Mouse (Mus musculus): Measurements from ENCODE around the gene Tmem266. TPM values are rescaled to one million over a fixed set of nuclear protein-coding genes. Genes with fewer than 3 reads are reported as not detected.

Tmem266 gene
- polyA plus RNA-seq, 1 experiment: 0.95 TPM

DNA sequence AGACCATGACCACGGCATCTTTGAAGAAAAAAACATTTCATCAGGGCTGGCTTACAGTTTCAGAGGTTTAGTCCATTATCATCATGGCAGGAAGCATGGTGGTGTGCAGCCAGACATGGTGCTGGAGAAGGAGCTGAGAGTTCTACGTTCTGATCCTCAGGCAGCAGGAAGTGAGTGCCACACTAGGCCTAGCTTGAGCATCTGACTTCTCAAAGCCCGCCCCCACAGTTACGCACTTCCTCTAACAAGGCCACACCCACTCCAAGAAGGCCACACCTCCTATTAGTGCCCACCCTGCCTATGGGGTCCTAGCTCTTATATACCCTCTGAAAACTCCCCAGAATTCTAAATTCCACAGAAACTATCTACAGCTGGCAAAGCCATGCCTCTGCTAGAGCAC lies 34.7 kb upstream of the Tmem266 start:
- no peak overlapping the region for H3K4me3 ChIP-seq (ENCODE audit: low read depth, low read length)
- WGBS: 93% methylated on average over 4 of the region's 4 CpGs
- TF ChIP-seq POLR2A (IDR thresholded peaks at IDR 0.05; ENCODE audit: low read depth, low read length): no peak
- TF ChIP-seq CTCF (IDR thresholded peaks at IDR 0.05; ENCODE audit: extremely low read depth, insufficient read length, insufficient replicate concordance, low read depth, low read length): no peak
- no peaks in the 10 kb centered on the region; the same call in 1 of the 2 replicates for H3K36me3 ChIP-seq (ENCODE audit: control insufficient read depth, insufficient read depth, low read length)
- no peak overlapping the region for H3K27ac ChIP-seq (ENCODE audit: insufficient read depth, low read depth, low read length)
- H3K4me1 ChIP-seq (ENCODE audit: control insufficient read depth, insufficient read depth, insufficient read length, low read length): no peaks in the 10 kb centered on the region
- H3K27me3 ChIP-seq (ENCODE audit: control insufficient read depth, insufficient read depth, low read length): no peaks in the 10 kb centered on the region

DNA sequence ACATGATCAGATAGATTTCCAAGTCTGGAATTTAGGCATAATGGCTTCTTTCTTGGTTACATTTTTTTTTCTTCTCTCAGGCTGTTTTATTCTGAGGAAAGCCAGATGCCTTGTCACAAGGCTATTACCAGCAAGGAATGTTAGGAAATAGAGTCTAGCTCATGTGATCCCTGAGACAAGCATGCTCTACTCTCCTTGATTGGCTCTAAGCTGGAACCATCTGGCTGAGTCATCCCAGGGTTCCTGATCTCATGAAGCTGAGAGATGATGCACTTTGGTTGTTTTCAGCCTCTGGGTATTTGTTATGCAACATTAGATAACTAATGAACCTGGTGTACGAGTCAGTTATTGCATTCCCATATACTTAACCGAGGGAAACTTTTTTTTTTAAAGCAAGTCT lies 30.5 kb upstream of the Tmem266 start:
- WGBS: 49% methylated on average over 2 of the region's 2 CpGs
- Histone ChIP-seq H3K4me3 (ENCODE audit: low read depth, low read length) (no peak overlapping the region), H3K4me1 (ENCODE audit: control insufficient read depth, insufficient read depth, insufficient read length, low read length) (no peaks in the 10 kb centered on the region), H3K27me3 (ENCODE audit: control insufficient read depth, insufficient read depth, low read length) (no peaks in the 10 kb centered on the region), H3K36me3 (ENCODE audit: control insufficient read depth, insufficient read depth, low read length) (no peaks in the 10 kb centered on the region), H3K27ac (ENCODE audit: insufficient read depth, low read depth, low read length) (no peak overlapping the region)
- no peak for TF ChIP-seq CTCF (IDR thresholded peaks at IDR 0.05; ENCODE audit: extremely low read depth, insufficient read length, insufficient replicate concordance, low read depth, low read length)
- no peak for TF ChIP-seq POLR2A (IDR thresholded peaks at IDR 0.05; ENCODE audit: low read depth, low read length)

DNA sequence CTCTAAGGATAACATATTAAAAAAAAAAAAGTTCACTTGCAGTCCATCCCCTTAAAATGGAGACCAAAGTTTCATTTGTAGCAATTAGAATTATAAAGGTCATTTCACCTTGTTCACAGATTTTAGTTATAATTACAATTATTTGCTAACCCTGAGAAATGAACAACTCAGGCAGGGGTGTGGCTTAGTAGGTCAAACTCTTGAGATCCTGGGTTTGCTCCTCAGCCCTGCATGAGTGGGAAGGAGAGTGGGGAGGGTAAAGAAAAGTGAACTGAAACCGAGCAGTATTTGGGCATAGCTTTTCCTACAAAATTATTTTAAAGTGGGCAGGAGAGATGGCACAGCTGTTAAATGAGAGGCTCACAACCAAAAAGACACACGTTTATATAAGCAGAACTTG lies 19.6 kb upstream of the Tmem266 start:
- H3K4me3 ChIP-seq (ENCODE audit: low read depth, low read length): no peak overlapping the region
- H3K27ac ChIP-seq (ENCODE audit: insufficient read depth, low read depth, low read length): no peak overlapping the region
- no peaks in the 10 kb centered on the region for H3K36me3 ChIP-seq (ENCODE audit: control insufficient read depth, insufficient read depth, low read length)
- no peak for TF ChIP-seq CTCF (IDR thresholded peaks at IDR 0.05; ENCODE audit: extremely low read depth, insufficient read length, insufficient replicate concordance, low read depth, low read length)
- TF ChIP-seq POLR2A (IDR thresholded peaks at IDR 0.05; ENCODE audit: low read depth, low read length): no peak
- 0 out of 2 replicates have a peak, but pooled peaks cover 2% of the 10 kb centered on the region for H3K4me1 ChIP-seq (ENCODE audit: control insufficient read depth, insufficient read depth, insufficient read length, low read length)
- H3K27me3 ChIP-seq (ENCODE audit: control insufficient read depth, insufficient read depth, low read length): no peaks in the 10 kb centered on the region
- WGBS: 59% methylated on average over 2 of the region's 2 CpGs

- Histone ChIP-seq H3K4me3 (ENCODE audit: low read depth, low read length) (no peak overlapping the region), H3K36me3 (ENCODE audit: control insufficient read depth, insufficient read depth, low read length) (no peaks in the 10 kb centered on the region), H3K4me1 (ENCODE audit: control insufficient read depth, insufficient read depth, insufficient read length, low read length) (0 out of 2 replicates have a peak, but pooled peaks cover 2% of the 10 kb centered on the region), H3K27ac (ENCODE audit: insufficient read depth, low read depth, low read length) (no peak overlapping the region), H3K27me3 (ENCODE audit: control insufficient read depth, insufficient read depth, low read length) (no peaks in the 10 kb centered on the region)
- WGBS: 44% methylated on average over 5 of the region's 5 CpGs
- TF ChIP-seq CTCF (IDR thresholded peaks at IDR 0.05; ENCODE audit: extremely low read depth, insufficient read length, insufficient replicate concordance, low read depth, low read length) (no peak), POLR2A (IDR thresholded peaks at IDR 0.05; ENCODE audit: low read depth, low read length) (no peak)
Measured at GRCm38 (mm10) chr9:55307557-55307956, 19.2 kb upstream of the Tmem266 start.

DNA sequence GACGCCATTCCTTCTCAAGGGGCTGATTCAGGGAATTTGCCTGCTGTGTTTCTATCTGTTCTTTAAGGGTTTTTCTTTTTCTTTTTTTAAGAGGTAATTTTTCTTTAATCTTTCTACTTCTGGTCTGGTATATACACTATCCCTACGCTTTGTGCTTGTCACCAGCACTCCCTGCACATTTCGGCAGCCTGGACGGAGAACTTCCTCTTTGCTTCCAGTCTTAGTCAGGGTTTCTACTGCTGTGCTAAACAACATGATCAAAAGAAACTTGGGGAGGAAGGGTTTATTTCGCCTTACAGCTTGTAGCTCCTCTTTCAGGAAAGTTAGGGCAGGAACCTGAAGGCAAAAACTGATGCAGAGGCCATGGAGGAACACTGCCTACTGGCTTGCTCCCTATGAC lies 18.3 kb upstream of the Tmem266 start:
- Histone ChIP-seq H3K27ac (ENCODE audit: insufficient read depth, low read depth, low read length) (no peak overlapping the region), H3K4me1 (ENCODE audit: control insufficient read depth, insufficient read depth, insufficient read length, low read length) (0 out of 2 replicates have a peak, but pooled peaks cover 2% of the 10 kb centered on the region), H3K27me3 (ENCODE audit: control insufficient read depth, insufficient read depth, low read length) (no peaks in the 10 kb centered on the region), H3K36me3 (ENCODE audit: control insufficient read depth, insufficient read depth, low read length) (no peaks in the 10 kb centered on the region), H3K4me3 (ENCODE audit: low read depth, low read length) (no peak overlapping the region)
- WGBS: 81% methylated on average over 5 of the region's 5 CpGs
- TF ChIP-seq POLR2A (IDR thresholded peaks at IDR 0.05; ENCODE audit: low read depth, low read length): no peak
- TF ChIP-seq CTCF (IDR thresholded peaks at IDR 0.05; ENCODE audit: extremely low read depth, insufficient read length, insufficient replicate concordance, low read depth, low read length): no peak

GRCm38 (mm10) chr9:55311560-55311959 lies 15.2 kb upstream of the Tmem266 start:
- Histone ChIP-seq H3K27ac (ENCODE audit: insufficient read depth, low read depth, low read length) (no peak overlapping the region), H3K4me3 (ENCODE audit: low read depth, low read length) (no peak overlapping the region), H3K4me1 (ENCODE audit: control insufficient read depth, insufficient read depth, insufficient read length, low read length) (0 out of 2 replicates have a peak, but pooled peaks cover 2% of the 10 kb centered on the region), H3K36me3 (ENCODE audit: control insufficient read depth, insufficient read depth, low read length) (no peaks in the 10 kb centered on the region), H3K27me3 (ENCODE audit: control insufficient read depth, insufficient read depth, low read length) (no peaks in the 10 kb centered on the region)
- WGBS: 10% methylated on average over 5 of the region's 5 CpGs
- TF ChIP-seq CTCF (IDR thresholded peaks at IDR 0.05; ENCODE audit: extremely low read depth, insufficient read length, insufficient replicate concordance, low read depth, low read length) (no peak), POLR2A (IDR thresholded peaks at IDR 0.05; ENCODE audit: low read depth, low read length) (no peak)

DNA sequence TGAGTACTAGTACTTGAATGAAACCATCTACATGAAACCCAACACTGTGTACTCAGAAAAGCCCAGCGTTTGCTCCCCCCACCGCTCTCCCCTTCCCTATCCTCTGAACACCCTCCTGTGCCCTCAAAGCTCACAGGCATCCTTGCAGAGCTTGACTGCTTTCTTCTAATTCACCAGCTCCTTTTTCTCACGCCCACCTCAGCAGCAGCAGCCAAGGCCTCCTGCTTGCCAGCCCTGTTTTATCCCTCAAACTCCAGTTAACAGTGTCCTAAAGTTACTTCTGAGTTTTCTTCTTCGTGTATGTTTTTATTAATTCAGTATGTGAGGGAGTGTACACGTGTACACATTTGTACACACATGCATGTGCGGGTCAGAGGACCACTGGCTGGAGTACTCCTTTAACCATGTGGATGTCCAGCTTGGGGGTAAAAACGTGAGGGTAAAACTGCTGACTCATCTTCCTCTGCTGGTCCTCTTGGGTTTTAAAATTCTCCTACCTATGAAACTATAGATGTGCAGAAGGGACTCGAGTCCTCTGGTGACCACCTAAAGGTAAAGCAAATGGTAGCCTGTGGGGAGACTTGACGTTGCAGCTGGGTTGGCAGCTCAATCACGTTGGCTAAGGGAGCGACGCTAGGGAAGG lies 13.0 kb upstream of the Tmem266 start:
- no peak overlapping the region for H3K4me3 ChIP-seq (ENCODE audit: low read depth, low read length)
- H3K4me1 ChIP-seq (ENCODE audit: control insufficient read depth, insufficient read depth, insufficient read length, low read length): 0 out of 2 replicates have a peak, but pooled peaks cover 2% of the 10 kb centered on the region
- 74% methylated on average over 12 of the region's 12 CpGs for WGBS
- no peaks in the 10 kb centered on the region for H3K36me3 ChIP-seq (ENCODE audit: control insufficient read depth, insufficient read depth, low read length)
- no peak overlapping the region for H3K27ac ChIP-seq (ENCODE audit: insufficient read depth, low read depth, low read length)
- TF ChIP-seq CTCF (IDR thresholded peaks at IDR 0.05; ENCODE audit: extremely low read depth, insufficient read length, insufficient replicate concordance, low read depth, low read length): no peak
- TF ChIP-seq POLR2A (IDR thresholded peaks at IDR 0.05; ENCODE audit: low read depth, low read length): no peak
- no peaks in the 10 kb centered on the region for H3K27me3 ChIP-seq (ENCODE audit: control insufficient read depth, insufficient read depth, low read length)
